Mouse (Mus musculus) liver, embryonic 13.5 days (tissue): ENCODE measurements around the gene Olfr215. TPM values are rescaled to one million over a fixed set of nuclear protein-coding genes. Genes with fewer than 3 reads are reported as not detected.
"Not testable (repeated sequence)": the region's sequence is repeated elsewhere in the genome, so short reads cannot be mapped to it uniquely, and the experiment has no call there.

Source experiments
- ATAC-seq: fragments of 200-750 bp; cut with Nextera tagmentation; 2 replicates; pipeline ENCODE4 v1.8.0; 2017; ENCODE audit warnings: low read depth, mild to moderate bottlenecking, moderate number of reproducible peaks, moderate library complexity
- DNase-seq: peaks from one replicate; pipeline ENCODE4 v3.0.0; 2022
- H3K27ac ChIP-seq: fragments of 300-500 bp; sonication (generic); 2 replicates; pipeline ENCODE4 v1.5.1; 2015; ENCODE audit warnings: moderate library complexity, mild to moderate bottlenecking, inconsistent platforms
- H3K27me3 ChIP-seq: fragments of 300-500 bp; sonication (generic); 2 replicates; pipeline ENCODE4 v1.6.1; 2015; ENCODE audit warnings: mild to moderate bottlenecking, inconsistent platforms
- H3K36me3 ChIP-seq: fragments of 300-500 bp; sonication (generic); 2 replicates; pipeline ENCODE4 v1.6.1; 2015; ENCODE audit warnings: mild to moderate bottlenecking, inconsistent platforms
- H3K4me1 ChIP-seq: fragments of 300-500 bp; sonication (generic); replicated peaks from 2 replicates; pipeline ENCODE4 v1.6.1; 2015; ENCODE audit warnings: inconsistent platforms
- H3K4me2 ChIP-seq: fragments of 300-500 bp; sonication (generic); 2 replicates; pipeline ENCODE4 v1.6.1; 2015; ENCODE audit warnings: inconsistent platforms, mild to moderate bottlenecking, moderate library complexity
- H3K4me3 ChIP-seq: fragments of 300-500 bp; sonication (generic); replicated peaks from 2 replicates; pipeline ENCODE4 v1.5.1; 2015; ENCODE audit warnings: mild to moderate bottlenecking, inconsistent platforms
- H3K9ac ChIP-seq: fragments of 300-500 bp; sonication (generic); 2 replicates; pipeline ENCODE4 v1.6.1; 2015; ENCODE audit warnings: mild to moderate bottlenecking, inconsistent platforms
- H3K9me3 ChIP-seq: fragments of 300-500 bp; sonication (generic); replicated peaks from 2 replicates; pipeline ENCODE4 v1.6.1; 2016; ENCODE audit warnings: inconsistent platforms
- WGBS: fragments of 180-500 bp; shearing (Covaris S2); methylation state at CpG from one replicate; pipeline ENCODE4 v1.1.7; 2015; ENCODE audit not compliant: insufficient replicate concordance; 5-methylcytosine and 5-hydroxymethylcytosine counted together
- polyA plus RNA-seq: library from polyadenylated mRNA; unstranded; fragments of >200 nt; fragmentation: Nextera tagmentation; extraction: Ambion mirVana; gene quantifications from 2 replicates; pipeline ENCODE4 v1.2.1, GENCODE M21; 2015

Olfr215 gene
- polyA plus RNA-seq: not detected in 2 replicates

DNA sequence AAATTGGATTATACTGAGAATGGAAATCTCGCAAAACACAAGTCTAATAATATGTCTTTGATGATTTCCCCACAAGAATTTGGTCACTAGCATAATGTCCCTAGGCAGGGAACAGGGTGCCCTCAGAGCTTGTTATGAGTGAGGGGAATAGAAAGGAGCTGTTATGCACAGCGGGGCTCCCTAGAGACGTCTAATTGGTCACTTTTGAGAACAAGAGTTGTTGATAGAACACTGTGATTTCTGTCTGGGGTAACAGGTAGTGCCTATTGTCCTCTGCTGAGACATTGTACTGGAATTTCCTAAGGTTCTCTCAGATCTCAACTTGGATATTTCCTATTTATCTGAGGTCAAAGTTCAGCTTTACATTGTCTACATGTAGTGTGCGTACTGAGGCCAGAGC is at the start of gene Olfr215:
Gene Olfr215, minus strand, starts transcription at position 101 of the 400 bp plus-strand sequence.
- no peaks in the 10 kb centered on the region for H3K36me3 ChIP-seq
- no peak within 1 kb of the TSS for H3K9ac ChIP-seq
- WGBS: 66% methylated on average over 4 of the region's 4 CpGs
- H3K4me2 ChIP-seq: no peak within 1 kb of the TSS
- H3K27me3 ChIP-seq: no peaks in the 10 kb centered on the region
- H3K4me3 ChIP-seq: no peak within 1 kb of the TSS
- ATAC-seq: no peak
- H3K4me1 ChIP-seq: no peaks in the 10 kb centered on the region
- DNase-seq: no peak
- H3K9me3 ChIP-seq: no peaks in the 10 kb centered on the region
- no peak within 1 kb of the TSS for H3K27ac ChIP-seq

DNA sequence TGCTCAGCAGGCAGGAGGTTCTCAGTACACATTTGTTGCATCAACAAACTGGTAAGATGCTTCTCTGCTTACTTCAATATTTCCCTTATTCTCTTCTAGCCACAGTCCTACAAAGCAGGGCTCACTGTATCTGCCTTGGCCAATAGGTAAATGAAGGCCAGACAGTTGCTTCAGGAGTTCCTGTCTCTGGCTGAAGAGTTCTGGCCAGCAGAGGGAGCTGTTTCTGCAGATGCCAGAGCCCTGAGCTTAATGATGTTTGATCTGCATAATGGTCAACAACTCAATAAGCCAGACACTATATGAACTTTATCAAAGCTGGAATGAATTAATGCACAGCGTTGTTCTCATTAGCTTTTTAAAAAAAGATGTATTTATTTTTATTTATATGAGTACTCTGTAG is 48.1 kb upstream of the Olfr215 start:
- no peak for ATAC-seq
- WGBS: 33% methylated on average over 1 of the region's 1 CpGs

DNA sequence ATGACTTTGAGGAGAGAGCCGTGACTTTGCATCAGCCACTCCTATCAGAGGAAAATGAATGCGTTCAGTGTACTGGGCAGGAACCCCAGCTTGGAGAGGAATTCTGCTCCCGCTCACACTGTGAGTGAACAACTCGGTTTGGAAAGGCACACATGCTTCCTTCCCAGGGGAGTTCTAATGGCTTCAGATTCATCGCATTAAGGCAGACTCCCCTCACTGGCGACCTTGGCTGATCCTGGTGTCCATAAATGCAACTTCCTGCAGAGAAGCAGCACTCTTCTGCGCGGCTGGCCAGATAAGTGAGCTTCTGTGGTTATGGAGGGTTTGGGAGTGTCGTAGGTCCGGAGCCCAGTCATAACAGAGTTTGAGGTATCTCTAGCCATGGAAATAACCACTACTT is 45.8 kb upstream of the Olfr215 start:
- no peak overlapping the region for H3K27ac ChIP-seq
- DNase-seq (no peak), ATAC-seq (no peak)
- H3K36me3 ChIP-seq: peaks cover 16% of the 10 kb centered on the region
- H3K9me3 ChIP-seq: no peaks in the 10 kb centered on the region
- no peaks in the 10 kb centered on the region for H3K27me3 ChIP-seq
- H3K4me2 ChIP-seq: no peak overlapping the region
- no peak overlapping the region for H3K4me3 ChIP-seq
- 51% methylated on average over 10 of the region's 10 CpGs for WGBS
- peaks cover 30% of the 10 kb centered on the region for H3K4me1 ChIP-seq
- no peak overlapping the region for H3K9ac ChIP-seq

More for the DNA sequence above, 48.1 kb upstream of the Olfr215 start:
- Histone ChIP-seq H3K9me3 (no peaks in the 10 kb centered on the region), H3K4me2 (no peak overlapping the region), H3K27me3 (no peaks in the 10 kb centered on the region), H3K4me3 (no peak overlapping the region), H3K27ac (no peak overlapping the region), H3K9ac (no peak overlapping the region), H3K4me1 (peaks cover 47% of the 10 kb centered on the region), H3K36me3 (no peaks in the 10 kb centered on the region)
- DNase-seq: peak; percentile 33

DNA sequence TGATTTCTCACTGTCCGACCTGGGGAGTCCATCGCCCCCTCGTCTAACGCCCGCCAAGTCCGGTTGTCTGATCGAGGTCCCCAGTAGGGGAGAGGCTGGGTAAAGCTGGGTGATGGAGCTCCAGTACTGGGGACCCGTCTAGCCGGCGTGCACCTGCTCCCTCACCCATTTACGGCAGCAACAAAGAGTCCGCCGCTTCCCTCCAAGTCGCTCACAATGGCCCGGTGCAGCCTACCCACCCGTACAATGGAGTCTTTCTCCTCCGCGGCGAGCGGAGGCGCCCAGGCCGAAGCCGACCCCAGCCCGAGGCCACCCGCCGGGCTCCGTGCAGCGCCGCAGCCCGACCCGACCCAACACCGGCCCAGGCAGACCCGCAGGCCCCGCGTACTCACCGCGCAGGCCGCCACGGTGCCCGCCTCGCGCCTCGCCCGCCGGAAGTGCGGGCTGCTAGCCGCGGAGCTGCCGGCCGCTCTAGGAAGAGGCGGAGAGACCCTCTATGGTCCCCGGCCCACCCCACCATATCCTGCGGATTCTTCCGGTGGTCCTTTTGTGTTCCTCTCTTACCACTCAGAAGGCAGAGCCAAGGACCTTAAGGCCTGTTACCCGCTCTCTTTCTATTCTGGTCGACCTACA is 44.7 kb upstream of the Olfr215 start, which contains the start of gene Zfp422:
Gene Zfp422, minus strand, starts transcription at position 461 of the 633 bp plus-strand sequence.
- peak within 1 kb of the TSS; percentile 74 for H3K4me3 ChIP-seq
- DNase-seq (peak; percentile 44), ATAC-seq (peak; percentile 82)
- WGBS: under 1% methylated on average over 53 of the region's 56 CpGs
- peaks cover 20% of the 10 kb centered on the region for H3K36me3 ChIP-seq
- no peaks in the 10 kb centered on the region for H3K9me3 ChIP-seq
- H3K9ac ChIP-seq: peak within 1 kb of the TSS; percentile 84
- H3K4me2 ChIP-seq: peak within 1 kb of the TSS; percentile 78
- no peaks in the 10 kb centered on the region for H3K27me3 ChIP-seq
- H3K4me1 ChIP-seq: peaks cover 26% of the 10 kb centered on the region
- peak within 1 kb of the TSS; percentile 50 for H3K27ac ChIP-seq

DNA sequence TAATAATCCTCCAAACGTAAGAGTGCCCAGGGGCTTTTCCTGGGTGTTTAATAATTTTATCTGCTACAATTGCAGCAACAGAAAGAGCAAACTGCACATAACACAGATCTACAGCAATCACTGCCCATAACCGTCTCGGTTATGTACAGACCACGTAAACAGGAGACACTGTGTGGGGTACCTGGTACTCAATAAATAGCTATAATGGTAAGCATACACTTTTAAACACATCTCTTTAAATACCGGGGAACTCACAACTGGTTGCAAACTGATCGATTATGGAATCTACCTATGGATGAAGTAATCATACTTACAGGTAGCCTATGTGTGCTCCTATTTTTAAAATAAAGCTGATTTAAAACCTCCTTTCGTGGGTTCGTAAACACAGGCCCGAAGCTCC is 44.1 kb upstream of the Olfr215 start:
- no peak for DNase-seq
- no peak overlapping the region for H3K27ac ChIP-seq

DNA sequence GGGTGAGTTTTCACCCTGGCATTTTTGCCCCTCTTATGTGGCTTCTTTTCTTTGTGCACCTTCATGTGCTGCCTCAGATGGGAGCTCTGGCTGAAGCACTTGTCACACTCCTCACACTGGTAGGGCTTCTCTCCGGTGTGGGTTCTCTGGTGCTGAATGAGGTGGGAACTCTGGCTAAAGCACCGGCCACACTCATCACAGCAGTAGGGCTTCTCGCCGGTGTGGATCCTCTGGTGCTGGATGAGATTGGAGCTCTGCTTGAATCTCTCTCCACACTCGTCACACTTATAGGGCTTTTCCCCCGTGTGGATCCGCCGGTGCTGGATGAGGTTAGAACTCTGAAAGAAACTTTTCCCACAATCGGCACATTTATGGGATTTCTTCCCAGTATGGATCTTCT is 42.4 kb upstream of the Olfr215 start:
- 88% methylated on average over 9 of the region's 9 CpGs for WGBS
- Histone ChIP-seq H3K4me1 (peaks cover 26% of the 10 kb centered on the region), H3K36me3 (peaks cover 20% of the 10 kb centered on the region)
- H3K27me3 ChIP-seq, ATAC-seq, H3K4me3 ChIP-seq, H3K9ac ChIP-seq, DNase-seq, H3K27ac ChIP-seq, H3K9me3 ChIP-seq, H3K4me2 ChIP-seq: not testable (repeated sequence)

More for the DNA sequence above, 44.1 kb upstream of the Olfr215 start:
- WGBS: 13% methylated on average over 9 of the region's 9 CpGs
- Histone ChIP-seq H3K9ac (peak overlapping the region; percentile 84), H3K4me1 (peaks cover 26% of the 10 kb centered on the region), H3K4me3 (peak overlapping the region; percentile 74), H3K4me2 (peak overlapping the region; percentile 78), H3K27me3 (no peaks in the 10 kb centered on the region), H3K9me3 (no peaks in the 10 kb centered on the region), H3K36me3 (peaks cover 20% of the 10 kb centered on the region)
- no peak for ATAC-seq

DNA sequence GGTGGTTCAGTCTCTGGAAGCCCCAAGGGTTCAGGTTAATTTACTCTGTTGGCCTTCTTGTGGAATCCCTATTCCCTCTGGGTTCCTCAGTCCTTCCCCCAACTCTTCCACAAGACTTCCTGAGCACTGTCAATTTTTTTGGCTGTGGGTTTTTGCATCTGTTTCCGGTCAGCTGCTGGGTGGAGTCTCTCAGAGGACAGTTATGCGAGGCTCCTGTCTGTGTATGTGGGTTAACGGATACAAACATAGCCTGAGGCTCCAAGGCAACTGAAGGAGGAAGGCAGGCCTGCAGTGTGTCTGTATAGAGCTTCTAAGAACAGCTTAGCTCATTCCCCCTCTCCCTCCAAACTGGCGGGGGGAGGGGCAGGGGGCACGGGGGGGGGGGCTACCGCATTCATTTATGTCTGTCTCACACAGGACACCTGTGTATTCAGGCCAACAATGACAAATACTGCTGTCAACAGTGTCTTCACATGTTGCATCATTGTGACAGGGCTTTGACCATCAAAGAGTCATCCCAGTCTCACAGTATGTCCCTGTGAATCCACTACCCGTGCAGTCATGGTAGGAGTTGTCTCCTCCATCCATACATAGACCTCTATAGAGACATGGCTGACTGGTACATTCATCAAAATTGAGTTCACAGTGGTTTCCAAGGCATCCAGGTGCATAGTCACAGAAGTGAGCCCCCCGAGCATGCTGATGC is 37.5 kb upstream of the Olfr215 start:
- ATAC-seq (0 out of 2 replicates have a peak, but pooled peaks have one; percentile 36), DNase-seq (no peak)
- Histone ChIP-seq H3K36me3 (peaks cover 15% of the 10 kb centered on the region), H3K4me2 (no peak overlapping the region), H3K9me3 (no peaks in the 10 kb centered on the region), H3K9ac (no peak overlapping the region), H3K27me3 (no peaks in the 10 kb centered on the region), H3K27ac (no peak overlapping the region), H3K4me1 (0 out of 2 replicates have a peak, but pooled peaks cover 6% of the 10 kb centered on the region), H3K4me3 (no peak overlapping the region)
- 26% methylated on average over 8 of the region's 8 CpGs for WGBS

DNA sequence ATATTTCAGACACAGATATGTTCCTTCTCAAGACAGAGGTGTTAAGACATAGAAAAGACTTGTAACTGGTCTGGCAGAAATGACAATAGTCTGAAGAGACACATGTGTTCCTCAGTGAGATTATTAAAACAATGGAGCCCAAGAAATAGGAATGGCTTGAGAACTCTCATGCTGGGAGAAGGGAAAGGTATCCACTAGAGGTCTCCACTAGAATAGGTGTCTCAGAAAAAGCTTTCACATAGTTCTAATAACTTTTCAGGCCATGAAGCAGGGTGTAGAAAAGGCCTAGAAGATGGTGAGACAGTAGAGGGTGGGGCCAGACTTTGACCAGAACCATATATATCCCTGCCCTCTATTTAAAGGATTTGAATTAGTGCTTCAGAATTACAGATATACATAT is 34.1 kb upstream of the Olfr215 start:
- H3K4me3 ChIP-seq: no peak overlapping the region
- no peaks in the 10 kb centered on the region for H3K27me3 ChIP-seq
- DNase-seq (no peak), ATAC-seq (no peak)
- no peak overlapping the region for H3K9ac ChIP-seq
- no peak overlapping the region for H3K27ac ChIP-seq
- 0 out of 2 replicates have a peak, but pooled peaks cover 3% of the 10 kb centered on the region for H3K4me1 ChIP-seq
- H3K36me3 ChIP-seq: no peaks in the 10 kb centered on the region
- H3K9me3 ChIP-seq: no peaks in the 10 kb centered on the region
- H3K4me2 ChIP-seq: no peak overlapping the region

DNA sequence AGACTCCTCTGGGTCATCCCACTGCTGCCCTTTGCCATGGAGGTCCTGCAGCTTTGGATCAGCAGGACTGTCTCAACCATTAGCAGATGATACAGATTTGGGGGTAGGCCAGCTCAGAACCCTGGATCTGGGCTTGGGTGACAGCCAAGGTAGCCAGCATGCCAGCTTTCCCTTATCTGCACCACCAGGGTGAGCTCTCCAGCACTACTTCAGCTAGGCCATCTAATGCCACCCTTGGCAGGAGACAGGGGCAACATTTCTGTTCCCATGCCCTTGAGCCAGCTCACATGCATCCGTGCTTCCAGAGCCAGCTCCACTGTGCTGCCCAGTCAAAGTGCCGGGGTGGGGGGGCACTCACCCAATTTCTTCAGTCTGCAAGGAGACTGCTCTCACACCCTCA is 31.7 kb upstream of the Olfr215 start:
- WGBS: 62% methylated on average over 2 of the region's 2 CpGs
- Histone ChIP-seq H3K4me1 (no peaks in the 10 kb centered on the region), H3K36me3 (no peaks in the 10 kb centered on the region), H3K9ac (no peak overlapping the region), H3K9me3 (no peaks in the 10 kb centered on the region), H3K27ac (no peak overlapping the region), H3K4me2 (no peak overlapping the region), H3K4me3 (no peak overlapping the region), H3K27me3 (no peaks in the 10 kb centered on the region)
- no peak for ATAC-seq
- no peak for DNase-seq

DNA sequence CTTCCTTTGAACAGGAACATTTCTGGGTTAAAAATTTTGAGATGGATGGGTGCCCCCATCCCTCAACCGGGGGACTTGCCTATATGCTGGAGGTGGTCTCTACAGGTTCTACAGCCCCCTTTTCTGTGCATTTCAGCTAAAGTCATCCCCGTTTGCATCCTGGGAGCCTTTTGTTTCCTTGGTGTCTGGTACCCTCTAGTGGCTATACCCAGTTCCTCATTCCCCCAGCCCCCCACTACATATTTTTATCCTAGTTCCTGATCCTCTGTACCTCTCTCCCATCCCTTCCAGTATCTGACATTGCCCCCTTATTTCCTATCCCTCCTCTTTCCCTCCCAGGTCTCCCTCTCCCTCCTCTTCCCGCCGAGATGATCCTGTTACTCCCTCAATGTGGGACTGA is 23.2 kb upstream of the Olfr215 start:
- ATAC-seq: no peak
- Histone ChIP-seq H3K36me3 (no peaks in the 10 kb centered on the region), H3K9me3 (no peaks in the 10 kb centered on the region), H3K27me3 (no peaks in the 10 kb centered on the region), H3K4me2 (no peak overlapping the region), H3K4me1 (no peaks in the 10 kb centered on the region), H3K9ac (no peak overlapping the region), H3K4me3 (no peak overlapping the region), H3K27ac (no peak overlapping the region)
- 39% methylated on average over 4 of the region's 4 CpGs for WGBS
- no peak for DNase-seq

DNA sequence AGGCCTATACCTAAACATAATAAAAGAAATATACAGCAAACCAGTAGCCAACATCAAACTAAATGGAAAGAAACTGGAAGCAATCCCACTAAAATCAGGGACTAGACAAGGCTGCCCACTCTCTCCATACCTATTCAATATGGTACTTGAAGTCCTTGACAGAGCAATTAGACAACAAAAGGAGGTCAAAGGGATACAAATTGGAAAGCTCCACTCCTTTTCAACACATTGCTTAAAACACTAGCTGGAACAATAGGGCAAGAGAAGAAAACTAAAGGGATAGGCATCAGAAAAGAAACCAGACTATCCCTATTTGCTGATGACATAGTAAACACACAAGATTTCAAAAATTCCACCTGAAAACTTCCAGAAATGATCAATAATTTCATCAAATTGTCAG is 17.0 kb upstream of the Olfr215 start:
- not testable (repeated sequence) for H3K27me3 ChIP-seq, H3K27ac ChIP-seq, H3K4me2 ChIP-seq, H3K4me3 ChIP-seq, ATAC-seq, H3K9me3 ChIP-seq, H3K9ac ChIP-seq, H3K36me3 ChIP-seq, DNase-seq, H3K4me1 ChIP-seq

DNA sequence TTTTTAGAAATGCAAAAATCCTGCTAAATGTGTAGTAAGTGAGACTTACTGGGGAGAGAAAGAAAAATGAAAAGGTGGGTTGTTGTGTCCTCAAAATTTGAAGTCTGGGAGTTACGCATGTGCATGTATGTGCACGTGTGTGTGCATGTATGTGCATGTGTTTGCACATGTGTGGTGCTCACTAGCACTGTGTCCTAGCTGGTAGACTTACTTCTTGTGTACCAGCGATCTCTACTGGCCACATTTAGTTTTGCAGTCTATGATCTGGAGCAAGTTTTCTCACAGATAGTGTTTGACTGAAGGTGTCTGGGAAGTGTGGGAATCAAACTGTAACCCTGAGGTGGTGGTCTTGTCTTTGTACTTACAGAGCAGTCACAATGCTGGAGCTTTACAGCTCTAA is 14.2 kb downstream of the Olfr215 start:
- DNase-seq (no peak), ATAC-seq (no peak)
- H3K9me3 ChIP-seq: no peaks in the 10 kb centered on the region
- no peaks in the 10 kb centered on the region for H3K27me3 ChIP-seq
- H3K27ac ChIP-seq: no peak overlapping the region
- H3K4me2 ChIP-seq: no peak overlapping the region
- WGBS: 16% methylated on average over 3 of the region's 3 CpGs
- no peak overlapping the region for H3K4me3 ChIP-seq
- no peak overlapping the region for H3K9ac ChIP-seq
- H3K4me1 ChIP-seq: no peaks in the 10 kb centered on the region
- H3K36me3 ChIP-seq: no peaks in the 10 kb centered on the region
